Mouse (Mus musculus) bone marrow, adult 2 months (tissue): ENCODE data around the gene Limk2.

Experiments used
- CTCF ChIP-seq: fragments of 200-500 bp; IDR thresholded peaks from 2 replicates; pipeline ENCODE4 v1.5.1; 2011; ENCODE audit warnings: low read length, control low read depth; ENCODE audit not compliant: control insufficient read depth, insufficient read depth
- POLR2A ChIP-seq: fragments of 200-500 bp; IDR thresholded peaks from 2 replicates; pipeline ENCODE4 v1.6.1; 2011; ENCODE audit warnings: low read depth, mild to moderate bottlenecking, control low read depth, low read length, borderline replicate concordance; ENCODE audit not compliant: control insufficient read depth

DNA sequence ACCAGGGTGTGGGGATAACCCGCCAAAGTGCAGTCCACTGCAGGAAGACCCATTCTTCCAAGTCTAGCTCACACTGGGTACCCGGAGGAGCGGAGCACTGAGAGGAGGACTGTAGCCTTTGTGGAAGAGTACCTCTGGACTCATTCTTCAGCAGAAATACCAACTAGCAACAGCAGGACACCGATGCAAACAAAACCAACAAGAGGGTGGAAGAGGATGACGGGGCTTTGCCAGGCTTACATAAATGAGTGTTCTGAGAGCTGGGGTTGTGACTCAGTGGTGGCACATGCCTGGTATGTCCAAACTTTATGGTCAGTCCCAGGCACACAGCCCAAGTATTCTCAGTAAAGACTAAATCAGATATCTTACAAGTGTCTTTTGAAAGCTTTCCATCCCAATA is 107.9 kb downstream of the Limk2 start:
- no peak for TF ChIP-seq CTCF
- no peak for TF ChIP-seq POLR2A
